Mouse (Mus musculus): ENCODE measurements around the gene Stk11. TPM values are rescaled to one million over a fixed set of nuclear protein-coding genes. Genes with fewer than 3 reads are reported as not detected.

Gene Stk11
- 154 TPM in 2 replicates for total RNA-seq (2021)
- long read RNA-seq, transcript Stk11-201 (10 exons, 2,566 nt) = major isoform, 16 of 34 reads
- long read RNA-seq, partial matches to known transcripts = 9 of 34 reads
- long read RNA-seq, other reads (novel, unspliced or antisense) = 9 of 34 reads

DNA sequence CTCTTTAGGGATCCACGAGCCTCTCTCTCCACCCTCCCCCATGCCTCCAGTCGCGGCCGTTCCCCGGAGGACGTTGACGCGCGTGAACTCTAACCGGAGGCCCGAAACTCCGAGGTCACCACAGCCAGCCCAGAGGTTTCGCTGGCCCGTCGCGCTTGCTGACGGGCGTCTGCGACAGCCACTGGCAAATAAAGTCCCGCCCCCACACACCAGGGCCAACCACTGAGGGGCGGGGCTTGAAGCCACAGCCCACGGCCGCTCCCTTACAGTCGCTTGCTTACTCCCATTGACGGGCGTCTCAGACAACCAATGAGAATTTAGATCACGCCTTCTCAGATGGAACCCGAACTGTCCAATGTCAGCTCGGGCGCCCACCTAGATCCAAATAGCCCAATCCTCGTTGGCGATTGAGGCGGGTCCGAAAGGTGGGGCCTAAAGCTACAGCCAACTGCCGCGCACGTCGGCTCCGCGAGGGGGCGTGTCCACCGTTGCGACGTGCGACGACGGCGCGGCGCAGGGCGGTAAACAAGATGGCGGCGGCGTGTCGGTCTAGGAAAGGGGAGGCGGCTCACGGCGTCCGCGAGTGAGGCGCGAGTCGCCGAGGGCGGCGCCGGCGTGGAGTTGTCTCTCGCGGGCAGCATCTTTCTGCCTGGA lies at the start of gene Stk11:
TSS of gene Stk11 (plus strand) at position 514 of the 654 bp plus-strand sequence.
- DNase-seq = peak; percentile 96

DNA sequence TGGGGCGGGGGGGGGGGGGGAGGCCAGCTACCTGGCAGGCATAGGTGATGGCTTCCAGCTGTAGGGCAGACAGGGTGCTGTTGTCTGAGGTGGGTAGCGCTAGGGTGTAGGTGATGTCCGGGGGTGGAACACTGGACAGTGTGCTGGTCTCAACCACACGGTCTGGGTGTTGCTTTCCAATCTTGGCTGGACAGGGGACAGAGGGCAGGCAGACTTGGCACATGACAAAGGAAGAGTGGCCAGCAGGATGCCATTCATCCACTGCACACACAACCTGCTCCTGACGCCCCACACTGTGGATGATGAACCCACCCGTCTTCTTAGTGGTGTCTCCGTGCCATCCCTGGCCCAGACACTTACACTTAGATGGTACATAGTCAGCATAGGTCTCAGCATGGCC lies 46.4 kb upstream of the Stk11 start:
- DNase-seq = no peak

DNA sequence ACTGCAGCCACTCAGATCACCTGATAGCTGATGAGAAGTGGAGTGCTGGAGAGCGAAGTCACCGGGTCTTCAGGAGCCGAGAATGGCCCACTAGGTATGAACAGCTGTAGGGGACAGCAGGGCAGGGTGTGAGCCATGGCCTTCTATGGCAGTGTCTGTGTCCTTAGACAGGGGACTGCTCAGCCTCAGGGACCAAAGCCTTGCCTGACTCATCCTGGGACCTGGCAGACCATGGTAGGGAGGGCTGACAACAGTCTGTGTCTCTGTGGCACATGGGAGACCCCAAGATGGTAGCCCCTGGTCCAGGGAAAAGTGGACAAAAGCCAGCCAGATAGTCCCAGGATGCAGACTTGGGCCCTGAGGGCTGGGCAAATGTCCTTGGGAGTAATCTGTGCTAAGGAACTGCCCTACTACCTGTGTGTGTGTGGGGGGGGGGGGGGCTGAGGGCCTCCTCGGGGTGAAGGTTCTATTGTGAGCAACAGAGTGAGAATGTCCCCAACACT lies 45.6 kb upstream of the Stk11 start:
- no peak for DNase-seq

DNA sequence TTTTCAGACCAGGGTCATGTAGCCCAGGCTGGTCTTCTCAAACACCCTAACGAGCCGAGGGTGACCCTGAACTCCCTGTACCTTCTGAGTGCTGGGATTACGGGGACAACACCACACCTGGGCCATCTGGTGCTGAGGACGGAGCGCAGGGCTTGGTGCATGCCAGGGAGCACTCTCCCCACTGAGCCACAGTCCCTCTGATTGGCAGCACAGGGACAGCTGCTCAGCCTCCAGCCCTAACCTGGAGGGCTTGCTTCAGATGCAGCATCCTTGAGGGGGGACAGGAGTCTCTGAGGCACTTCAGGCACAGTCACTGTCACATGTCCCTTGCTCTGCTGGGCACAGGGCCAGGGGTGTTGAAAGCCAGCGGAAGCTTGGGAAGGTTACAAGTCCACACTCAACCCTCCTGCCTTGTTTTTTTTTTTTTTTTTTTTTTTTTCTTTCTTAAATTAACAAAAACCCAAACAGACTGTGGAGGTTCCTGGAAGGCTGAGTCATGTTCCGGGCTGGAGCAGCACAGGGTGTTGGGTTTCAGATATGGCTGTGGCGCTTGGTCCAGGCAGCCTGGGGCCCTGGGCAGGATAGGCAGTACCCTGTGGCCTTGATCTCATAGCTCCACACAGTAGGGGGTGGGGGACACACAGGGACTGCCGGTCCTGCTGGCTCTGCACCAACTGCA lies 44.6 kb upstream of the Stk11 start:
- peak; percentile 95 for DNase-seq

DNA sequence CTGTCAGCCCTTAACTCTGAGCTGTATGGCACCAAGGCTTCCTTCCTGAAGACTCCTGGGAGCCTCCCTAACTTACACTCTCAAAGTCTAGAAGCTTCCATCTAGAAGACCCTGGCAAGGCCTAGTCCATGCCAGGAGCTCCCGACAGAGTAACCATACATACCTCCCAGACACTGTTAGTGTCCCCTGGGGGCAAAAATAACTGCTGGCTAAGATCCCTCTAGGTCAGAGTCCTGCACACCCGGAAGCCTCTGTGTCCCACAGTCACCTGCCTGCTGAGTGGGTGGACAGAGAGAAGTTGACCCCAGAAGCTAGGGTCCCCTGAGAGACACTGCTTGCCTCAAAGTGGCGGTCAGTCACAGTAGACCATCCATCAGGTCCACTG lies 44.1 kb upstream of the Stk11 start:
- no peak for DNase-seq

DNA sequence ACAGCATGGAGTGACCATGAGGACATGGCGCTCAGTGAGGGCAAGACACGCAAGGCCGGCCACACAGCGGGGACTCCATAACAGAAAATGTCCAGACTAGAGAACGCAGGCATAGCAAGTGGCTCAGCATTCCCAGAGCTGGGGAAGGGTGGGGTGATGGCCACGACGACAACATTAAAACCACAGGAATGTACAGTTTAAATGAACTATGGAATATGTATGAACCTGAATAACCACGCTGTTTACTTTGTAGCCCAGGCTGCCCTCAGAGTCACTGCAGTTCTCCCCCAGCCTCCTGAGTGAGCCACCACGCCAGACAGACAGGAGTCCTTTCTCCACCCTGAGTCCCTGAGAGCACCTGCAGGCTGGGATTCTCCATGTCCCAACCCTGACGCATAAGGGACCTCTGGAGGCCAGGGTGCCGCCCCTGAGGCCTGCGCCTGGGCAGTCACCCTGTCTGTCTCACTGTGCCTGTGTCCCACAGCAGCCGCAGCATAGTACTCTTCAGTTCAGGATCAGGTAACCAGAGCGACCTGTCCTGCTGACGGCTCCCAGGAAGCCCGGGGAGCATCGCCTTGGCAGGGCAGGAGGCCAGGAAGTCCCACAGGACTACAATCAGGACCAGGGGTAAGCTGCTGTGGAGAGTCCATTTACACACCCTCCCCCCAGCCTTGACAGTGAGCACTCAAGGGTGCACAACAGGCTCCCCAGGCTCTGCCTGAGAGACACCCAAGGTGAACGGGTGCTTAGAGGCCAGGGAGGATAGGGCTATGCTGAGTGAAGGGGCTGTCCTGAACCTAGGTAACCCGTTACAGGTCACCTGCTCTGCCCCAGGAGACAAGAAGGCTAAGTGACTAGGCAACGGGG lies 42.7 kb upstream of the Stk11 start:
- no peak for DNase-seq

DNA sequence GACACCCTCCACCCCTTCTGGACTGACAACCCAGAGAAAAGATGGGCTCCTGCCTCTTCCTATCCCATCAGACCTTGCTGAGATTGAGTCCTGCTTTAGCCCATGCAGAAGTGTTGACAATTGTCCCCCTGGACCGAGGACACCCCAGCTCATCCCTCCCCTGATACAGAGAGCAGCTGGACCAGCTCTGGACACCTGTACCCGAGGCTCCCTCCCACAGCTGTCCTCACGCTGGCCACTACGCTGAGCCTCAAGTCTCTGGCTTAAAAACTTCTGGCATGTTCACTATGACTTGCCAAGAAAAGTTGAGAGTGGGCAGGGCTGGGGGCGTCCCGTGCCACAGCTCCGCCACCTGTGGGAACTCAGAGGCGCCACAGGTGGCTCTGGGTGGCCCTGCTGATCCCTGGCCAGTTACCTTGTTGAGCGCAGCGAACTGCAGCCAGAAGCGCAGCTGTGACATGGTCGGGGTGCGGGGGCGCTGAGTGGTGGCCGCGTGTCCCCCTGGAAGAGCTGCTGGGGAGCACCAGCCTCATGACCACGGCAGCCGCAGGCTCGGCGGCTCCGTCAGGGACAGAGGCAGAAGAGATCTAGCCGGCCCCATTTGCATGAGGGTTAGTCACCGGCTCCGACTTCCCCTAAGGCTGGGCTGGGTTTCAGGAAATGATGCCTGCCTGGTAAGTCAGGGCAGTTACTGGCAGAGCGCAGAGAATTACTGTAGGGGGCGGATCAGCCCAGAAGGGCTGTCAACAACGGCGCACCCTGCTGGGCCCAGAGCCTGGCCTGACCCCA lies 40.6 kb upstream of the Stk11 start:
- DNase-seq = peak; percentile 78

DNA sequence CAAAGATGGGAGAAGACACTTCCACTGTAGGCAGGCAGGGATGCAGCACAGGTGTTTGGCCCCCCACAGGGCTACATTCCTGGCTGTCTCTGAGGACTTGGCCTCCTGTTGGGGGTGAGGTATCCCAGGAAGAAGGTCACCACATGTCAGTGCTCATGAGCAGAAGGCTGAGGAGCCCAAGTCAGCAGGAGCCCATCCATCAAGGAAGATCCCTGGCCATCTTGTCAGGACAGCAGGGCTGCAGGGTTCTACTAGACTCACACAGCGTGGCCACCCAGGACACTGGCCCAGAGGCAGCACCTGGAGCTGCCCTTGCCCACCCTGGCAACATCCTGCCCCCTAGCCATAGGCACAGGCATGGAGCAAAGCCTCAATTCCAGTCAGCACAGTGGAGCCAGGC lies 39.7 kb upstream of the Stk11 start:
- no peak for DNase-seq

DNA sequence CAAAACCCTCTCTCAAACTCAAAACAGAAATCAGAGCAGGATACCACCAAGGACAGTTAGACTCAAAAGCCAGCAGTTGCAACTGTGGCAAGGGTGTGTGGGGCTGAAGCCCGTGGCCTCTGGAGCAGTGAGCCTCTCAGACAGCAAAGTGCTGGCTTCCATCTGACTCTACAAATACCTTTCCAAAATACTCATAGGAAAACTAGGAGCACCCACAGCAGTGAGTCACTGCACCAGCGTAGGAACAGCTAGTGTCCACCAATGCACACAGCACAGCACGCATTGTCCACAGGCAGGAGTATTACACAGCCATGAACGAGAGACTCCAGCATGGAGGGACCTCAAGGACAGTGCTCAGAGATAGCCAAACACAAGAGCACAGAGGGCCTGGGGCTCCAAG lies 39.2 kb upstream of the Stk11 start:
- DNase-seq = no peak

DNA sequence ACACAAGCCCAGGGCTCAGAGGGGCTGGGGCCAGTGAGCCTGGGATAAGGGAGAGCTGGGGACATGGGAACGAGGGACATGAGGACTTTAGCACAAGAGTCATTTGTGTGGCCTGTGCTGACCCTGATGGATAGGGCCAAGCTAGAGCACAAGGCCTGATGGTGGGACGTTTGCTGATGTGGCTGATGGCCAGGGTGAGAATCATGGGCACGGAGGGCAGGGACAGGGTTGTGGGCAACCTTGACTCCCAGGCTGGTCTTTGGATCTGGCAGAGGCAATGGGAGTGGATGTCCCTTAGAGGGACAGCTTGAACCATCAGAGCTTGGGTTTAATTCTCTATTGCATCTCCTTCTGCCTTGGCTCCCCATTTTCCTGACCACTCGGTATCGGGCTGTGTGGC lies 38.3 kb upstream of the Stk11 start:
- DNase-seq = no peak

DNA sequence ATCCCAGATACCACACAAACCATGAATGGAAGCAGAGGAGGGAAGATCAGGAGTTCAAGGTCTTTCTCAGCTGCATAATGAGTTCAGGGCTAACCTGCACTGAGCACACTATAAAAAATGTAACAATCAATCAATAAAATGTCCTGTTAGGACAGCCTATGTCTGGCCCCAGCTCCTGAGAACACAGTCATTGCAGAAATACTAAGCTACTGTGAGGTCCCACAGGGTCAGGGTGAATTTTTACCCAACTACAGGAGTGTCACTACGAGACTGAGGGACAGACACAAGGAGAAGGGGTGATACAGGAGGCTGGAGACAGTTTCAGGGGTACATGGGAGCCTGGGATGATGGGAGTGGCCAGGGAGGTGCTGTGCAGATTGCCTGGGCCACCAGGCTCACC lies 37.2 kb upstream of the Stk11 start:
- no peak for DNase-seq

DNA sequence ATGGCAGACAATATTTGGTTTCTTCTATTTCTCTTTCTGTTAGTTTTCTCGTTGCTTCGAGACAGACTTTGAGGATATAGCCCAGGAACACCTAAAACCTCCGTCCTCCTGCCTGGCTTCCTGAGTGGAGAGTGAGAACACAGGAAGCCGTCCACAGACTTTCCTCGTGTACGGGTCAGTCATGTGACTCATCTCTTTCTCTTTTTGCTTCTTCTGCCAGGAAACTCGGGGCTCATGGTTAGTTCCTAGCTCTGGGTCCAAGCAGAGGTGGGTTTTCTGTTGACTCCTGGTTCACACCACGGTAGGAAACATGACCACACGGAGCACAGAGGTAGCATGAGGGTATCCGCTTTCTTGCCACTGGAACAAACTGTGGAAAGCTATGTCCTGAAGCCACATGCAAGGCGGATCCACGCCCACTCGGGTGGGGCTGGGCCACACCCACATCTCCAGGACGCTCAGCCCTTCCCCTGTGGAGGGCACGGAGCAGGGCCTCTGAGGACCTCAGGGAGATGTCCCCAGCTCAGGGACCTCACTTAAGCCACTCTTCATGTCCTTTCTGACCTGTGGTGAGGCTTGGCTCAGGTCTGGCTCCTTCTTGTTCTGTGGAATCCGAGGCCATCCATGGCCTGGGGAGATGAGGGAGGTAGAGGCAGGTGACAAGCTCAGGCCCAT lies 35.1 kb upstream of the Stk11 start:
- no peak for DNase-seq

DNA sequence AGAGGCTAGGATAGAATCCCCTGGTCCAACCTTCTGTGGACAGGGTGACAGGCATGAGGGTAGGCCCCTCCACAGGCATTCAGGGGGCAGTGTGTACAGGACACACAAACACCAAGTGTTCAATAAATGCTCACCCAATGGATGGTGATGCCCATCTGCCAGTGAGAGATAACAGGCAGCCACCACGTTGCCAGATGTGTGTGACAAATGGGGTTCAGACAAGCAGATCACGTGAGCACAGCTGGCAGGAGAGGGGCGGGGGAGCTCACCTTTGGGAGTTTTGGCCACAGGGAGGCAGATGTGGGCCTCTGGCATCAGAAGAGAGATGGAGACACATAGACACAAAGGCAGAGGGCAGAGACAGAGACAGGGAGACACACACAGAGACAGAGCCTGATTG lies 34.5 kb upstream of the Stk11 start:
- DNase-seq = no peak

DNA sequence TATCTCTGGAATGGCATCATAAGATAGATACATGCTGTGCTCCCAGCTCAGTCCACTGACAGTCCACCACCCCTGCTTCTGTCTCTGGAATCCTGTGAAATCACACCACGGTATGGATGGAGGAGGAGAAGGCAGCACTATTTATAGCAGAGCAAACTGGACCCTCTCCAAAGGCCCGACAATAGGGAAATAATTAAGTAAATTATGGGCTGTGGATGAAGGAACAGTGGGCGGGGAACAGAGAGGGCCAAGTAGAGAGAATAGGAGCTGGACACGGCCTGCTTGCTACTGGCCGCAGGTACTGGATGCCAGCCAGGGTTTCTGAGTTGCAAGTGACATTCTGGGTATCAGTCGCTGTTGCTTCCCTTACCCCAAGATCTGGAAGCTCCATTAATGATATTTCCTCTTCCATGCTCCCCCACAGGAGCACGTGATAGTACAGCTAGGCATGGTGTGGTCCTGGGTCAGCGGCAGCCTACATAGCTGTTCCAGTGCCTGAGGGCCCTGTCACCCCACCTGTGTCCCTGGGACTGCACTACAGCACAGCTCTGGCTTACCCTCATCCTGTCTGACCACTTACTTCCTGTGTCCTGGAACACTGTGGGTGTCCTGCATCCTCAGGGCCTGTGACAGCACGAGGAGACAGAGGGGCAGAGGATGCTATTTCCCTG lies 30.7 kb upstream of the Stk11 start:
- DNase-seq = peak; percentile 50

DNA sequence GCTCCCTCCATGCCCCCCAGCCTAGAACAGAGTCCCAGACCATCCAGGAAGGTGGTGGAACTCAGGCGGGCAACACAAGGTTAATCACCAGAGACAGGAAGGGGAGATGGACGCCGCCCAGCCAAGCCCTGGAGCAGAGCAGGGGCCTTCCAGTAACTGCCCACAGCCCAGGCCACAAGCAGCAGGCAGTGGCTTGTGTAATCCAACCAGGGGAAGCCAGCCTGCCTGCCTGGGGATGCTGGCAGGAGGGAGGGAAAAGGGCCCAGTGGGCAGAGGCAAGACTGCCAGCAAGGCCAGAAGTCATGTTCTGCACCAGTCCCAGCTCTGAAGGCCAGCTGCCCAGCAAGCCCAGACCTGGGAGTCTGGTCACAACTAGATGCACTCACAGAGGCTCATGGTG lies 28.8 kb upstream of the Stk11 start:
- DNase-seq = peak; percentile 49

DNA sequence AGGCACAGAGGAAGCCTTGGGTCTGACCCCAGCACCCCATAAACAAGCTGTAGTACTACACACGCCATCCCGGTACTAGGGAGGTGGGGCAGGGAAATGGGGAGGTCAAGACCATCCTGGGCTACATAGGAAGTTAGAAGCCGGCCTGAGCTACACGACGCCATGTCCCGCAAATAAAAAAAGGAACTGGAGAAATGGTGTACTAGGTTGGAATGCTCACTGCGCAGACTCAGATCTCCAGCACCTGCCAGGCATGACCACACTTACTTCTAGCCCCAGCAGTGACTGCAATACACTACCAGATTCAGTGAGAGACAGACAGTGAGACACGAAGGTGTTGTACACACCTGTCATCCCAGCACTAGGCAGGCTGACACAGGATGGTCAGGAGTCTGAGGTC lies 28.1 kb upstream of the Stk11 start:
- no peak for DNase-seq

DNA sequence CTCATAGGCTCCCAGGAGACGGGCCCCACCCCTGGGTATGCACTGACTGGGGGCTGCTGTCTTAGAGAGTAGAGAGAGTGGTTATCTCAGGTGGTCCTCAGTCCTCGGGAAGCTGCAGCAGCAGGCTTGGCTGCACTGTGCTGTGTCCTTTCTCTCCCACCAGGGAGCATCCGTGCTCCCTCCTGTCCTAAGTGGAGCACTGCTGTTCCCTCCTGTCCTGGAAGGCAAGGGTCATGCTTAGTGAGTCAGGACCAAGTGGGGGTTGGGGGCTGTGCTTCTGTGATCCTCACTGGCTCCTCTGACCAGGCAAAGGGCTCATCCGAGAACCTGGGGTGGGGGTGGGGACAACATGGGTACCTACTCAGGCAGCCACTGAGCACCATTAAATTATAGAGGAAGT lies 26.5 kb upstream of the Stk11 start:
- no peak for DNase-seq

DNA sequence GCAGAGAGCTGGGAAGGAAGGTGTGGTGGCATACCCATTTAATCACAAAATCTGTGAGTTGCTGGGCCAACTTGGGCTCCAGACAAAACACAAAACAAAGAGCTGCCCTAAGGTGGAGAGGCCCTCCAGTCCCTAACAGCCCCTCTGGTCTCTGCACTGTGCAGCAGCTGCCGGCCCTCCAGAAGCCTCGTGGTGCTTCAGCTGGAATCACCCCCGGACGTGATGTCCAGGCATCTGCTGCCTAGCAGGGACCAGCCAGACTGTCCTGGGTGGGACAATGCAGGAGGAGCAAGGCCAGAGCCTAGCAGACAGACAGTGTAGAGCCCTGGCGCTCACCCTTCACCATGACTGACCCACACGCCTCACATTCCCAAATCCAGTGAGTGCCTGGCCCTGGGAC lies 24.1 kb upstream of the Stk11 start:
- no peak for DNase-seq

DNA sequence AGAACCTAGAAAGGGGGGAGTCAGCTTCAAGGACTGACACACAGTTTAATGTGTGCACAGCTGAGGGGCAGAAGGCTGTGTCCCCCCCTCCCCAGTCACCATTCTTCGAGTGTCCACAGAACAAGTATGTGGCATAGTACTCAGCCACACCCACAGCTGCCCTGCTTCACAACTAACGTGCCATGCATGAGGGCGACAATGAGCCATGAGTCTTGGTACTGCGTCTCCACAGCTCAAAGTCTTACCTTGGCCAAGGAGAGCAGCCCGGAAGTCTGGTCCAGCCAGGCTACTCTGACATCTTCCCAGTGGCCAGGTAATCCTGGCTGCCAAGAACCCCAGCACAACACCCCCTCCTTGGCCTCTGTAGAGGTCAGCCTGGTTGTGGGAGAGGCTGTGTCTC lies 22.9 kb upstream of the Stk11 start:
- DNase-seq = no peak

DNA sequence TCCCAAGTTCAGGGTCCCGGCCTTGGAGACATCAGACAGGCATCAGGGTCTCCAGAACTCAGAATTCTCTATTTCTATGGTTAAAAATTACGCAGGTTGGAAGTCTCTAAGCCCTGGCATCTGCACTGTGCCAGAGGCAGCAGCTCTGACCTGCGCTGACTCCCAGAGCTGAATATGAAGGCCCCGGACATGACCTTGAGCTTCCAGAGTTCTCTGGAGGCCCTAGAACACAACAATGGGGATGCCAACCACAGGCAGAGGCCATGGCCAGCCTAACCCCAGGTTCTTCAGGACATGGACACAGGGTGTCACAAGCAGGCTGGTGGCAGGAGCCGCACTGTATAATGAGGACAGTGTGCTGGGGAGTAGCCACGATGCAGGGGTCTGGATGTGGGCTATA lies 21.5 kb upstream of the Stk11 start:
- DNase-seq = no peak

DNA sequence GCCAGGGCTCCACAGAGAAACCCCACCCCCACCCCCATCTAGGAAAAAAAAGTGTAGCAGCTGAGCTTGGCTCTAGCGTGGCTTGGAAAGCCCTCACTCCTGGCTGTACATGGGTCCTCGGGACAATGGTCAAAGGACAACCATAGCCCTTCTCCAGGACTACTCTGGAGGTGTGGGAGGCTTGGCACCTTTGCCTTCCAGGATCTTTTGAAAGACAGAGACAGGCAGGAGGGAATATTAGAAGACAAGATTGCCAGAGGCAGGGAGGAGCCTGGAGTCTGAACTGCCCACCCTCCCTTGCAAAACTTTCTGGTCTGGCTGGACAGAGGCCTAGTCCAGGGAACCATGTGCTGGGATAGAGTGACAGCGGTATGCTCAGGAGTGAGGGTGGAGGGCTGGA lies 20.9 kb upstream of the Stk11 start:
- no peak for DNase-seq
